Mouse (Mus musculus) monocyte, adult 5-6 weeks (primary cell): ENCODE measurements around the gene Uqcrh. TPM values are rescaled to one million over a fixed set of nuclear protein-coding genes. Genes with fewer than 3 reads are reported as not detected.

ENCODE experiments used
- ATAC-seq: fragments of 153-309, 156-312 bp; replicated peaks from 2 replicates; pipeline ENCODE4 v1.8.0; 2017; ENCODE audit warnings: mild to moderate bottlenecking; ENCODE audit not compliant: low TSS enrichment, insufficient number of reproducible peaks, severe bottlenecking, poor library complexity, low FRiP score
- total RNA-seq: library from RNA; stranded (forward); fragments of 200-1000, 200-491, 200-594 nt; gene quantifications from 3 replicates; pipeline ENCODE4 v1.2.3, GENCODE M21; 2017

Gene Uqcrh
- 438 to 562 TPM (median 516 TPM) in 3 replicates for total RNA-seq

GRCm38 (mm10) chr4:116074861-116075620, at the start of gene Uqcrh, which contains the start of gene Lrrc41:
Gene Uqcrh (minus strand): TSS chr4:116075071.
Gene Lrrc41 (plus strand): TSS chr4:116075269.
- ATAC-seq: peak; percentile 90

DNA sequence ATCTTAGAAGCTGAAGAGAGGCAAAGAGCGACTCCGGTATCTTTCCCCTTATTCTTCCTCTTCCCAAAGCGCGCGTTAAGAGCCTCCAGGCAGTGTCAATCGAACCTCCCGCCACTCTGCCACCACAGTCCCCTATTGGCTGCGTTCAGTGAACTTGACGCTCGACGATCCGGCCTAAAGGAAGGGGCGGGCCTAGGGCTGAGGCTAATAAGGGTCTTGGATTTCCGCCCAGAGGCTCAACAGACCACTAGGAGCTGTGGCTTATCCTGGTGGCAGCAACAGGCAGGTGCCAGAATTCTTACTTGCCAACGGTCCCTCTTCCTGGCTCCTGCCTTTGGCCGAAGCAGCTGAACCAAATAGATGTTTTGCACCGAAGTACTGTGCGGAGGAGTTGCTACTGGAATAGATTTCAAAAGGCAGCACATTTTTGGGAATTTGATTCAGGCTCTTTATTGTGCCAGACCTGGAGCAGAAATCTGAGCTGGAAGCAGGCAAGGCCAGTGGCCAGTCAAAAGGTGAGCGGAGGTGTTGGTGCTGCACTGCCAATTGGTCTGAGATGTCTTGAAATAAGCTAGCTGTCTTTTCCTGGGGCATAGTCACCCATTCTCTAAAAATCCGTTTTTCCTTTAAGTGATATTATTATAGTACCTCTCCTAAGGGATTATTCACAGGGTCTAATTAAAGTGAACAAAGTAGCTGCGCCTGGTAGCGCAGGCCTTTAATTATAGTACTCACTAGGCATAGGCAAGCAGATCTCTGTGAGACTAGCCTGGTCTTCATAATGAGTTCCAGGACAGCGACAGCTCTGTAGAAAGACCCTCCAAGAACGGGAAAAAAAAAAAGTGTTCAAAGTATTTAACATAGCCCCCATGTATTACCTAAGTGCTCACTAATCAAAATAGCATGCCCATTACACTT, 49.0 kb upstream of the Uqcrh start, which contains the start of the genes Rad54l and Pomgnt1:
TSS of gene Rad54l (minus strand) at position 89 of the 918 bp plus-strand sequence.
TSS of gene Pomgnt1 (plus strand) at position 239 of the 918 bp plus-strand sequence.
- ATAC-seq: peak; percentile 96

GRCm38 (mm10) chr4:116122762-116123161, 47.9 kb upstream of the Uqcrh start:
- 0 out of 2 replicates have a peak, but pooled peaks have one; percentile 28 for ATAC-seq

- ATAC-seq: no peak
Observed at GRCm38 (mm10) chr4:116111486-116111885, 36.6 kb upstream of the Uqcrh start.

- no peak for ATAC-seq
Observed at GRCm38 (mm10) chr4:116110695-116111094, 35.8 kb upstream of the Uqcrh start.

DNA sequence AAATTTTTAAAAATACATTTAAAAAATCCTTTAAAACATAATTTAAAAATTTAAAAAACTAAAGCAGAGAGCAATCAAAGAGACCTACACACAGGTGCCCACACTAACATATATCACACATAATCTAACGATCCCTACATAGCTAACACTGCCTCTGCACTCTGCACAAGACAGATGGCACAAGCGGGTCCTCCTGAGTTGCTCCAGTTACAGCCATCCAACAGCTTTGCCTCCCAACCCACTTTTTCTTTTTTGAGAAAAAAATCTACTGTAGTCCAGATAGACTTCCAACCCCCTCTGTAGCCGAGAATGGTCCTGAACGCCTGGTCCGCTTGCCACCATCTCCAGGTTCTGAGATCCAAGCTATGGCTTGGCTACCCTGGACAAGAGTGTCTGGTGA, 30.4 kb upstream of the Uqcrh start:
- no peak for ATAC-seq

DNA sequence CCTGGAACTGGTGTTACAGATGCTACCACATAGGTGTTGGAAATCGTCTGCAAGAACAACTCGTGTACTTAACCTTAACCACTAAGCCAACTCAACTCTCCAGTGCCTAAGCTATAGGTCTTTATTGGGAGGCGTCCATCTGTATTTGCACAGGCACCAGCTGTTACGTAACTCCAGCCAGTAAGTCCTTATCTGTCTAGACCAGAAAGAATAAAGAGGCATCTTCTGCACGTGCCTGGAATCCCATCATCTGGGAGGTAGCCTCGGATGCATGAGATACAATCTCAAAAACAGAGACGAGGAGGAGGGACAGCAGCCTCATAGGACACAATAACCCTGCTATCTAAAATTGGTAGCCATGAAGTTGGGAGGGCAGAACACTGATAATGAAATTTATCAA, 26.1 kb upstream of the Uqcrh start:
- ATAC-seq: no peak

GRCm38 (mm10) chr4:116097211-116097610, 22.3 kb upstream of the Uqcrh start:
- no peak for ATAC-seq

- no peak for ATAC-seq
Observed at GRCm38 (mm10) chr4:116096291-116096690, 21.4 kb upstream of the Uqcrh start.

GRCm38 (mm10) chr4:116088510-116089249, 13.8 kb upstream of the Uqcrh start:
- 0 out of 2 replicates have a peak, but pooled peaks have one; percentile 13 for ATAC-seq

DNA sequence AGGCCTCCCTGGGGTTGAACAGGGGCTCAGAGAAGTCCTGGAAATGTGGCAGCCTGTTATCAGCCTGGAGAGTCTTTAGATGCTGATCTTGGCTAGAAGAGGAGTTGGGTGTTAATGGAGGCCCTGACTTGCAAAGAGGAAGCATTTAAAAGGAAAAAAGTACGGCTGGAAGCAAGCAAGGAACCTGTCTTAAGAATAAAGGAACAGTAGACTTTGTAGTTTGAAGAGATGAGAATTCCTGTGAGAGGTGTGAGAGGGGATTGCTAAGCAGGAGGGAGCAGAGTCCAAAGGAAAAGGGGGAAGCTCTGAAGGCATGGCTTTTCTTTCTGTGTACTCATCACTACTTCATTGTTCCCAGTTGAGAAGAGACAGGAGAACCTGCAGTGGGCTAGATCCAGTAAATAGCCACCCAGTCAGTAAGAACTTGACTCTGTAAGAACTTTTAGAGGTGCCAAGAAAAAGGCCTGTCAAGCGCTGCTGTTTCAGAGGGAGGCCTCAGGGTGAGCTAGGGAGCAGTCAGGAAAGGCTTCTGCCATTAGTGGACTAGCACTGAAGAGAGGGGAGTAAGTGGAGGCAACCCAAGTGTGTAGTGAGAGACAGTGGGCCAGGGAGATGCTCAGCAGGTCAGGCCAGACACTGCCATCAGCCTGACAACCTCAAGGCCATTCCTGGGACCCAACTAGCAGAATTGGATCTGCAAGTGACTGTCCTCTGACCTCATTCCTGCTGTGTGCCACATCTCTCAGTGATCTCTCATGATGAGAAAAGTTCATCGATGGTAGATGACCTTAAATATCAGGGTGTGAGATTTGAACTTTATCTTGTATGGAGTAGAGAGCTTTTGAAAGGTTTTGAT, 2.6 kb upstream of the Uqcrh start:
- no peak for ATAC-seq

DNA sequence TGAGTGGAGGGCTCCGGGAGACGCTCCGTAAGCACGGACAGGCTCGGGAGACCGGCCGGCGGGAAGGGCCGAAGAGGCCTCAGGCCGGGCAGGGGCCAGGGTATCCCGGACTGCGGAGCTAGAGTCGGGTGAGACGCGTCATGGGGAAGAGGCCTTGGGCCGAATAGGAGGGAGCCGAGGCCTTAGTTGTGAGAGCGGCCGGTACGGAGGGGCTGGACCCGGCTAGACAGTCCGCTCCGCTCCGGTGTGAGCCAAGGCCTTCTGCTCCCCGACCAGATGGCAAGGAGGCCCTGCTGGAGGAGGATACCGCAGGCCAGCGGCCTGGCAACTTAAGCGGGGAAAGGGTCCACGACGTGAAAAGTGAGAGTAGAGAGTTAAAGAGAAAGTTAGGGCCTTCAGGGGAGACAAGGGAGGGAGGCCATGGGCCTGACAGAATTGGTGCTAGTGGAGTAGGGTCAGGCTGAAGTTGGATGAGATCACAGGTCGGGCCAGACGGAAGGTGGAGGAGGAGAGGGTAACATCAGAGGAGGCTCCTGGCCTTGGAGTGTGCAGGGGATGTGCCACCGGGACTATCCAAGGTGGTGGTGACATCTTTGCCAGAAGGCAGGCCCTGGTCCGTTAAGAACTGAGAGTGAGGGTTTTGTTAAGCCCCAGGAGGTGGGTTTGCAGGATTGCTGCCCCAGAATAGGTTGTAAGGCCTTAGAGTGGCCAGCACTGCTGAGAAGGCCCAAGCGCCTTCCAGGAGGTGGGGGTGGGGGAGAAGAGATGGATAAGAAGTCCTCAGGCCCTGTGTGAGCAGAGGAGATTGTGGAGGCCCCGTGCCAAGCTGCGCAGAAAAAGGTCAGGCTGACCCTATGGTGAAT, 1.7 kb upstream of the Uqcrh start:
- no peak for ATAC-seq

GRCm38 (mm10) chr4:116075631-116076368, 929 bp upstream of the Uqcrh start:
- peak; percentile 47; the same call in 1 of the 2 replicates for ATAC-seq

DNA sequence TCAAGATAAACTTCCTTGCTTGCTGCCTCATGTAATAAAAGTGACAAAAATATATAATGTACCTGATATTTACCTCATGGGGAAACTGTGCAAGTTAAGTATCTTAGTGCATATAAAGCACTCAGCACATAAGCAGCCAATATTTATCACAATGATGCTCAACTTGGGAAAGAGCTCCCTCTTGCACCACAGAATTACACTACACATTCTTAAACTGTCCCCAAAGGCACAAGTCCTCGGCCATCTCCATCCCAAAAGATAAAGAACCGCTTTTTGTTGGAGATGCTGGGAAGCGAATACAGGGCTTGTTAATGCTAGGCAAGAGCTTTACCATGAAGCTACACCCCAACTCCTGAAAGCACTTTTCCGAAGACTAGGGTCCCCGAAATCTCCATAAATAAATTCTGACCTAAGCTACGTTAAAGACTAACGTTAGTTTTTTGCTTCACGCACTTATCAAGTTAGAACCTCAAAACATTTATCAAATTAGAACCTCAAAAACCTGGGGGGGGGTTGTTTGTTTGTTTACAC, 661 bp downstream of the Uqcrh start:
- no peak for ATAC-seq

DNA sequence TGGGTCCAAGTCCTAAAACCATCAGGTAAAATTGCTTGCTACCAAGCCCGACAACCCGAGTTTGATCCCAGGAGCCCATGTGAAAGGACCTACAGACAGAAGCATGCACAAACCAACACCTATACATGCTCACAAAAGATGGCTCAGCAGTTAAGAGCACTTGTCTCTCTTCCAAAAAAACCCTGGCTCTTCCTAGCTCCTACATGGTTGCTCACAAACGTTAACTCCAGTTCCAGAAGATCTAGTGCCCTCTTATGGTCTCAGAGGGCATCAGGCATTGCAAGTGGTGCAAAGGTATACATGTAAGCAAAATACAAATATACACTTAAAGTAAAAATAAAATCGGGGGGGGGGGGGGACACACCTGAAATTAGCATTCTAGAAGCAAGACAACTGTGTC, 1.7 kb downstream of the Uqcrh start:
- ATAC-seq: no peak

- no peak for ATAC-seq
Observed at GRCm38 (mm10) chr4:116070116-116070515, 4.8 kb downstream of the Uqcrh start.
